Mouse (Mus musculus) liver, embryonic 11.5 days (tissue): ENCODE results near the gene Mipep. TPM values are rescaled to one million over a fixed set of nuclear protein-coding genes. Genes with fewer than 3 reads are reported as not detected.

Source experiments
- ATAC-seq: fragments of 200-750 bp; cut with Nextera tagmentation; replicated peaks from 2 replicates; pipeline ENCODE4 v1.8.0; 2017; ENCODE audit warnings: moderate number of reproducible peaks, mild to moderate bottlenecking, moderate TSS enrichment, moderate library complexity; ENCODE audit not compliant: low FRiP score
- DNase-seq: peaks from one replicate; pipeline ENCODE4 v3.0.0-alpha.2; 2017; ENCODE audit warnings: low spot score
- H3K27ac ChIP-seq: fragments of 300-500 bp; sonication (generic); 2 replicates; pipeline ENCODE4 v1.5.1; 2014; ENCODE audit warnings: mild to moderate bottlenecking, low read depth, low read length, control low read depth
- H3K27me3 ChIP-seq: fragments of 300-500 bp; sonication (generic); replicated peaks from 2 replicates; pipeline ENCODE4 v1.6.1; 2014; ENCODE audit warnings: low read length, mixed read lengths; ENCODE audit not compliant: control insufficient read depth, insufficient read depth
- H3K36me3 ChIP-seq: fragments of 300-500 bp; sonication (generic); 2 replicates; pipeline ENCODE4 v1.6.1; 2014; ENCODE audit warnings: mild to moderate bottlenecking, low read length, moderate library complexity, mixed read lengths; ENCODE audit not compliant: control insufficient read depth, insufficient read depth
- H3K4me1 ChIP-seq: fragments of 300-500 bp; sonication (generic); replicated peaks from 2 replicates; pipeline ENCODE4 v1.6.1; 2014; ENCODE audit warnings: low read length, mixed read lengths; ENCODE audit not compliant: control insufficient read depth, insufficient read depth
- H3K4me2 ChIP-seq: fragments of 300-500 bp; sonication (generic); 2 replicates; pipeline ENCODE4 v1.6.1; 2014; ENCODE audit warnings: mild to moderate bottlenecking, control low read depth, moderate library complexity
- H3K4me3 ChIP-seq: fragments of 300-500 bp; sonication (generic); 2 replicates; pipeline ENCODE4 v1.5.1; 2014; ENCODE audit warnings: low read depth, low read length, control low read depth
- H3K9ac ChIP-seq: fragments of 300-500 bp; sonication (generic); 2 replicates; pipeline ENCODE4 v1.6.1; 2014; ENCODE audit warnings: low read depth, low read length, control low read depth
- H3K9me3 ChIP-seq: fragments of 300-500 bp; sonication (generic); 2 replicates; pipeline ENCODE4 v1.6.1; 2016; ENCODE audit warnings: low read length, inconsistent platforms, mixed read lengths; ENCODE audit not compliant: control insufficient read depth
- WGBS: fragments of 180-500 bp; shearing (Covaris S2); extraction: QIAGEN DNeasy Blood & Tissue Kit; methylation state at CpG from one replicate; pipeline ENCODE4 v1.1.7; 2014; 5-methylcytosine and 5-hydroxymethylcytosine counted together
- polyA plus RNA-seq: library from polyadenylated mRNA; unstranded; fragments of >200 nt; fragmentation: Nextera tagmentation; extraction: Ambion mirVana; gene quantifications from 2 replicates; pipeline ENCODE4 v1.2.1, GENCODE M21; 2014

Mipep gene
- polyA plus RNA-seq, 1 experiment from 2014 or later: 27.8 TPM

DNA sequence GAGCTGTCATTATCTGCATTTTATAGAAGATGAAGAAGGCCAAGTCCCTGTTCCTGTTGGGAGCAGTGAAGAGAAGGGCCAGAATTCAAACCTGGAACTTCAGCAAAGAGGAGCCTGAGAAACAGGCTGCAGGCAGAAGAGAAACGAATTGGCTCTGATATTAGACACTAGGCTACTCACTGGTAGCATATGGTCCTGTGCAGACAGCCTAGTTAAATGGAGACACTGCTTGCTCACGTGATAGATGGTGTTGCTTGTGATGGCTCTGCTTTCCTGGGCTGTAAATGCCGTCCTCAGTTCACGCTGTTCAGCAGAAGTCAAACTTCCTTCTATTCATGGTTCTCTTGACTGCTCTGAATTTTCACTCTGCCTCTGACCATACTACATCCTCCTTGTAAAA lies 98.3 kb downstream of the Mipep start:
- Histone ChIP-seq H3K9me3 (no peaks in the 10 kb centered on the region), H3K4me1 (no peaks in the 10 kb centered on the region), H3K27ac (no peak overlapping the region), H3K4me2 (no peak overlapping the region), H3K27me3 (no peaks in the 10 kb centered on the region), H3K9ac (no peak overlapping the region), H3K4me3 (no peak overlapping the region), H3K36me3 (0 out of 2 replicates have a peak, but pooled peaks cover 3% of the 10 kb centered on the region)
- WGBS: 73% methylated on average over 4 of the region's 4 CpGs
- DNase-seq: no peak
- no peak for ATAC-seq

DNA sequence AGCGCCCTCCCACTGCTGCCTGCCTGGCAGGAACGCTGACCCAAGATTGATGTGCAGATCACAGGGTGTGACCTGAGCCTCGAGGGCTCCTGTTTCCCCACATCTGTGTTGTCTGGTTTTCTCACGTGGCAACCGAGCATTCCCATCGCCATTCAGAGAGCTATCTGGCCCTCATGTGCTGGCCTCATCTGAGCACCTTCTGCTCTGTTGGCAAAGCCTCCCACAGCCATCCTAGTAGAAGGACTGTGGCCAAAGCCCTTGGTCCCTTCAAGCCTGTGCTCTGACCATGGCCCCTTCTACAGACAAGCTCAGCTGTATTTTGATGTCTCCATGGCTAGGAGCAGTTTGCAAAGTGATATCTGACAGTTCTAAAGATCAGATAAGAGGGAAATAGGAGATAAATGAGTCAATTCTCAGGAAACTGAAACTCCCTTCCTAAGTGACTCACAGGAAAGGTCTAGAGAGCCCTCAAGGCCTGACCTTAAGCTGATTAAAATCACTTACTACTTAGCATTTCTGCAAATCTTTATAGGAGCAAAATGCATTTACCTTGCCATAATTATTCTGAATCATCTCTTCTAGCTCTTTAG lies 101.1 kb downstream of the Mipep start:
- Histone ChIP-seq H3K4me2 (no peak overlapping the region), H3K9me3 (peaks cover 3% of the 10 kb centered on the region; the same call in 1 of the 2 replicates), H3K27me3 (no peaks in the 10 kb centered on the region), H3K9ac (no peak overlapping the region), H3K27ac (no peak overlapping the region), H3K4me1 (no peaks in the 10 kb centered on the region), H3K4me3 (no peak overlapping the region), H3K36me3 (peaks cover 5% of the 10 kb centered on the region; the same call in 1 of the 2 replicates)
- WGBS: 57% methylated on average over 6 of the region's 6 CpGs
- ATAC-seq: no peak
- no peak for DNase-seq

- WGBS: 94% methylated on average over 10 of the region's 10 CpGs
- no peaks in the 10 kb centered on the region for H3K9me3 ChIP-seq
Measured at GRCm38 (mm10) chr14:60893882-60894281, 109.5 kb downstream of the Mipep start.

DNA sequence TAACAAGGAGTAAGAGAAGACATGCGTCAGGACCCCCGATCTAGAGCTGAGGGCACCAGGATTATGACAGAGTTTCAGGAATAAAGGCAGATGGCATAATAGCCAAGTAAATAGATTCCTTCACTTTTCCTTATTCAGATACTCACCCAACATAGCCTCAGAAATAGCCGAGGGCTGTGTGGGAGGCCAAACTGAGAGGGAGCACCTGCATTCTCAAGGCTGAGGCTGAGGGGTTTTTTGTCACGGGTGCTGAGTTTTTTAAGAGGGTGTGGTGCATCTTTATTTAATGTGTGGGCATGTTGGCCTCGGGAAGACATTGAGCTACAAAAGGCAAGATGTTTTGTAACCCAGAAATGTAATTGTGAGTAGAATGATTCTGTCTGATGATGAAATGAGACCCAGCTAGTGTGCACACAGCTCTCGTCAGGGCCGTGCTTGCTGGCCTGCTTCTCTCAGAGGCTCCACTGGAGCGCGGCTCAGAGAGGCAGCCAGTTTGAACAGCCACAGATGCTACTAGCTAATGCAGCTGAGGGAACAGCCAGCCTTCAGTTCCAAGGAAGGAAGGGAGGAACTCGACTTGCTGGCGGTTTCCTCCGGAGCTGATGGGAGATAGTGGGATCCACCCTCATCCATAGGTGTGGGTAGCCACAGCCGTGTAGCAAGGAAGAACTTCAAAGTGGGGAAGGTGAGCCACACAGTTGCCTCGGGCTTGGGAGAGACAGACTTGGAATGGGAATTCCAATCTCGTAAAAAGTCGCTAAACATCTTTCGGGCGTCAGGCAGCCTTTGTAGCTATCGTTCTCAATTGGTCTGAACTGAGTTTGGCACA lies 111.0 kb downstream of the Mipep start:
- H3K27me3 ChIP-seq: no peaks in the 10 kb centered on the region
- H3K9ac ChIP-seq: no peak overlapping the region
- H3K36me3 ChIP-seq: no peaks in the 10 kb centered on the region; the same call in 1 of the 2 replicates
- no peak overlapping the region for H3K27ac ChIP-seq
- no peak for ATAC-seq
- no peak for DNase-seq
- no peak overlapping the region for H3K4me2 ChIP-seq
- WGBS: 80% methylated on average over 19 of the region's 19 CpGs
- H3K4me1 ChIP-seq: no peaks in the 10 kb centered on the region
- no peaks in the 10 kb centered on the region for H3K9me3 ChIP-seq
- H3K4me3 ChIP-seq: no peak overlapping the region

More at GRCm38 (mm10) chr14:60893882-60894281, 109.5 kb downstream of the Mipep start:
- Histone ChIP-seq H3K27me3 (no peaks in the 10 kb centered on the region), H3K4me1 (no peaks in the 10 kb centered on the region), H3K4me2 (no peak overlapping the region), H3K27ac (no peak overlapping the region), H3K4me3 (no peak overlapping the region), H3K9ac (no peak overlapping the region), H3K36me3 (no peaks in the 10 kb centered on the region)
- no peak for DNase-seq
- ATAC-seq: no peak

DNA sequence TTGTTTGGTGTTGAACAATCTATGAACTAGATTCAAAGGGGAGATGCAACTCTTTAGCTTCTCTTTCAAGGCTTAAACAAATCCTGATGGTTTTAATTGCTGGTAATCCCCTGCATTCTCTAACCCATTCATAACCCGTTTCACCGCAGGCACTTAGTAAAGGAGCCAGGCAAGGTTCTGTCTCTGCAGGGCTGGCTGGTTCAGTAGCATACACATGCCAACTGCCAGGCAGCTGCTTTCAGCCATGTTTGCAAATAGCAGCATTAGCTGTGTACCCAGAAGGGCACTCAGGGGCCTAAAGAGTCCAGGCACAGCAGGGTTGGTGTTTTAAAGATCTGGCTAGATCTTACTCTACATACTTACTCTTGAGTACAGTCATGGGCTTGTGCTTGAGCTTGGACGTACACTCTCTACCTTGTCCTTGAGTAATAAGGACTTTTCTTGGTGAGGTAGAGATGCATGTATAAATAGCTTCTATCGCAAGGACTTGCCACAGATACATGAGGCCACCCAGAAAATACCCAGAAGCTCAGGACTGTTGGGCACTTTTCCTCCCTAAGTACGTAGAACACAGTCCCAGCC lies 113.8 kb downstream of the Mipep start:
- H3K36me3 ChIP-seq: no peaks in the 10 kb centered on the region; the same call in 1 of the 2 replicates
- H3K4me1 ChIP-seq: no peaks in the 10 kb centered on the region
- H3K27ac ChIP-seq: no peak overlapping the region
- no peaks in the 10 kb centered on the region for H3K27me3 ChIP-seq
- no peak for ATAC-seq
- H3K9me3 ChIP-seq: no peaks in the 10 kb centered on the region
- H3K9ac ChIP-seq: no peak overlapping the region
- no peak overlapping the region for H3K4me2 ChIP-seq
- no peak overlapping the region for H3K4me3 ChIP-seq
- no peak for DNase-seq
- 92% methylated on average over 5 of the region's 5 CpGs for WGBS

- DNase-seq (no peak), ATAC-seq (no peak)
- no peak overlapping the region for H3K4me3 ChIP-seq
- H3K9ac ChIP-seq: no peak overlapping the region
- no peaks in the 10 kb centered on the region for H3K27me3 ChIP-seq
- no peak overlapping the region for H3K4me2 ChIP-seq
- H3K4me1 ChIP-seq: no peaks in the 10 kb centered on the region
- no peaks in the 10 kb centered on the region; the same call in 1 of the 2 replicates for H3K36me3 ChIP-seq
- no peaks in the 10 kb centered on the region for H3K9me3 ChIP-seq
- no peak overlapping the region for H3K27ac ChIP-seq
- WGBS: 50% methylated on average over 4 of the region's 4 CpGs
Measured at GRCm38 (mm10) chr14:60904501-60904900, 120.1 kb downstream of the Mipep start.

- no peak overlapping the region for H3K27ac ChIP-seq
- no peak overlapping the region for H3K9ac ChIP-seq
- no peaks in the 10 kb centered on the region for H3K27me3 ChIP-seq
- H3K4me2 ChIP-seq: no peak overlapping the region
- ATAC-seq: no peak
- no peaks in the 10 kb centered on the region for H3K9me3 ChIP-seq
- no peaks in the 10 kb centered on the region; the same call in 1 of the 2 replicates for H3K36me3 ChIP-seq
- 80% methylated on average over 10 of the region's 10 CpGs for WGBS
- H3K4me3 ChIP-seq: no peak overlapping the region
- DNase-seq: no peak
- no peaks in the 10 kb centered on the region for H3K4me1 ChIP-seq
Measured at GRCm38 (mm10) chr14:60906421-60907374, 122.3 kb downstream of the Mipep start.

DNA sequence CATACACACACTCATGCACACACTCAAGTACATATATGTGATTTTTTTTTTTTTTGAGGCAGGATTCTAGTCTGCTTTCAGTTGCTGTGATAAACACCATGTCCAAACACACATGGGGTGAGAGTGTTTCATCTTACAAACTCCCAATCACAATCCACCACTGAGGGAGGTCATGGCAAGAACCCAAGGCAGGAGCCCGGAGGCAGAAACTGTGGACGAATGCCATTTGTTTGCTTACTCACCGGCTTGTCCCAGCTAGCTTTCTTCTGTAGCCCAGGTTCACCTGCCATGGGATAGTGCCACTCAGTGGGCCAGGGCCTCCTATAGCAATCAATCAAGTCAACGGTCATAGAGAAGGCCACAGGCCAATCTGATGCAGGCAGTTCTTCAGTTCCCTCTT lies 125.0 kb downstream of the Mipep start:
- ATAC-seq: no peak
- Histone ChIP-seq H3K4me2 (no peak overlapping the region), H3K36me3 (no peaks in the 10 kb centered on the region; the same call in 1 of the 2 replicates)

More for the DNA sequence above, 125.0 kb downstream of the Mipep start:
- no peak overlapping the region for H3K4me3 ChIP-seq
- H3K9ac ChIP-seq: no peak overlapping the region
- 83% methylated on average over 4 of the region's 4 CpGs for WGBS
- H3K4me1 ChIP-seq: no peaks in the 10 kb centered on the region
- no peak overlapping the region for H3K27ac ChIP-seq
- no peaks in the 10 kb centered on the region for H3K9me3 ChIP-seq
- no peaks in the 10 kb centered on the region for H3K27me3 ChIP-seq
- no peak for DNase-seq
